Mouse (Mus musculus): ENCODE data around the gene Il4i1. TPM values are rescaled to one million over a fixed set of nuclear protein-coding genes. Genes with fewer than 3 reads are reported as not detected.
A peak's percentile ranks its signal among the peaks of the same experiment; 100 is the strongest.

Gene Il4i1
- total RNA-seq, 2 experiments from 2014 or later: 1.4 to 2.0 TPM

- DNase-seq: peak; percentile 3
Measured at GRCm38 (mm10) chr7:44819391-44819790, 3.2 kb downstream of the Il4i1 start.

- peak; percentile 7 for DNase-seq
Measured at GRCm38 (mm10) chr7:44819863-44820262, 3.7 kb downstream of the Il4i1 start.

- DNase-seq: peak; percentile 2
Measured at GRCm38 (mm10) chr7:44820525-44820924, 4.3 kb downstream of the Il4i1 start.

- peak; percentile 3 for DNase-seq
Measured at GRCm38 (mm10) chr7:44821666-44822448, 5.7 kb downstream of the Il4i1 start.

- peak; percentile 6 for DNase-seq
Measured at GRCm38 (mm10) chr7:44823409-44823808, 7.2 kb downstream of the Il4i1 start.

DNA sequence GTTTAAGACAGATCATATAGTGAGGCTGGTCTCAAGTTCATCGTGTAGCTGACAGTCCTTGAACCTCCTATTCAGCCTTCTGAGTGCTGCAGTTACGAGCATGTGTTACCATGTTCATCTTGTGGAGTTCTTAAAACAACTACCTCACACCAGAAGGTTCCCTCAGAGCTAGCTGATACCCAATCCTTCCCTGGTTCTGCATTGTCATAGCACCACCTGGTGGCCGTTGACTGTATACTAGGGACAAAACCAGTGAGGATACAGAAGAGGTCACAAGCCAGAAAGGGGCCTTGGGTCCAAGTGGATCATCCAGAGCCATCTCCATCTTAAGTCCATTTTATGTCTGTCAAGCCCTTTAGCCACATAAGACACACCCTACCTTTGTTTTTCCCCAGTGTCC is 8.7 kb downstream of the Il4i1 start:
- peak; percentile 87 for DNase-seq

GRCm38 (mm10) chr7:44826771-44827170 is 10.6 kb downstream of the Il4i1 start:
- no peak for DNase-seq

- DNase-seq: no peak
Measured at GRCm38 (mm10) chr7:44828706-44829105, 12.5 kb downstream of the Il4i1 start.

- DNase-seq: no peak
Measured at GRCm38 (mm10) chr7:44832763-44833162, 16.6 kb downstream of the Il4i1 start.

DNA sequence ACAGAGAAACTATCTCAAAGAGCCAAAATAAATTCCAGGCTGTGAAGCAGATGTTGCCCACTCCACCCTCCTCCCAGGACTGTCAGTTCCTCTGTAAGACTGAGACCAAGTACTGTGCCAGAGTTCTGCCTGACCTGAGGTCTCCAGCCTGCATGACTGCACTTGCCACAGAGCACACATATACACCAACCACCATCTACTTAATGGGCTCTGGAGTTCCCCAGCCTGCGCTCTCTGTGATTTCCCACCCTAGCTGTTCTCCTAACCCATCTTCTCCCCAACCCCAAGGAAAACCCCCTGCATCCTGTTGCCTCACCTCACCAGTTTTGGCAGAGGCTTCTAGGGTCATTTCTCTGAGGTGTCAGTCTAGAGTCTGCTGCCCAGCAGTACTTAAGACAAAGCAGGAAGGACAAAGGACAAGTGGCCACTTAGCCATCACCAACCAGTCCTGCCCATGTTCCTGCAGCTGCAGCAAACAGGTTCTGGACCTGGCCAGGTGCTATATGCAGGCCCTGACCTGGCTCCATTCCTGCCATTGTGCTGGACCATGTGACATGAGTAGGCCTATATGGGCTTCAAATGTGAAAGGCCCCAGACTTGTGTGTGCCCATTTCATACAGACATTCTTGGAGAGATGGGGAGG is 19.3 kb downstream of the Il4i1 start:
- DNase-seq: no peak

- DNase-seq: no peak
Measured at GRCm38 (mm10) chr7:44836016-44836404, 19.8 kb downstream of the Il4i1 start.

GRCm38 (mm10) chr7:44836423-44837053 is 20.4 kb downstream of the Il4i1 start:
- DNase-seq: no peak

GRCm38 (mm10) chr7:44838073-44838472 is 21.9 kb downstream of the Il4i1 start:
- no peak for DNase-seq

DNA sequence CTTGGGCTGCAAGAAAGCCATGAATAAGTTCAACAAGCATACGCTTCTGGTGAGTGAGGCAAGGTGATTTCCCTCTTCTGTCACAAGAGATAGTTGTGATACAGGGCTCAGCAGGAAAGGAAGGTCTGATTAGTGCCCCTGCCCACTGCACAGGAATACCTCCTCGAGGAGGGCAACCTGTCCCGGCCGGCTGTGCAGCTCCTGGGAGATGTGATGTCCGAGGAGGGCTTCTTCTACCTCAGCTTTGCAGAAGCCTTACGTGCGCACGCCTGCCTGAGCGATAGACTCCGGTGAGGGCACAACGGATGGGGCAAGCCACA is 22.9 kb downstream of the Il4i1 start:
- DNase-seq: no peak

GRCm38 (mm10) chr7:44839491-44840191 is 23.5 kb downstream of the Il4i1 start:
- DNase-seq: peak; percentile 62

- DNase-seq: no peak
Measured at GRCm38 (mm10) chr7:44840426-44840825, 24.2 kb downstream of the Il4i1 start.

DNA sequence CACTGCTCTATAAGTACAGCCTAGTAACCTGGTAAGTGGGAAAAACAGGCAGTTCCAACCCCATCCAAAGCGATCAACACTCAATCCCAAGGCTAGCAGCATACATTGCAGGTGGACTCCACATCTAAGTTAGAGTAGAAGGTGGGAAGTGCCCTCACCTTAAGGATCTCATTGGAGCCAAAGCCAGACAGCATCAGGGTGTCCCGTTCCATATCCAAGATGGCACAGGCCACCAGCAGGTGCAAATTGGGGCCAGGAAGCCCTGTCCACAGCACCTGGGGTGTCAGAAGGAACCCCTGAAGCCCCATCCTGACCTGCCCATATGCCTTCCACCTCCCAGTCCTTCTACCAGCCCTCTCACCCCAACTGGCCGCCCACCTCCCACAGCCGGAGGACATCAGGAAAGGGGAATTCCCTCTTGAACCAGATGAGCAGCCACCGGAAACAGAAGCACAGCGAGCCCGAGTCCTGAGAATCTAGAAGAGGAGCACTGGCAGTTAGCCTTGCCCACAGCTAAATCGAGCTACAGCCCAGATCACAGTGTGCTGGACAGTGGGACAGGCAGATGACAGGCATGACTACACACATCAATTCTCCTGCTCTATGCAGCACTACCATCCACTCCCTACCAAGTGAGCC is 25.8 kb downstream of the Il4i1 start:
- DNase-seq: no peak

DNA sequence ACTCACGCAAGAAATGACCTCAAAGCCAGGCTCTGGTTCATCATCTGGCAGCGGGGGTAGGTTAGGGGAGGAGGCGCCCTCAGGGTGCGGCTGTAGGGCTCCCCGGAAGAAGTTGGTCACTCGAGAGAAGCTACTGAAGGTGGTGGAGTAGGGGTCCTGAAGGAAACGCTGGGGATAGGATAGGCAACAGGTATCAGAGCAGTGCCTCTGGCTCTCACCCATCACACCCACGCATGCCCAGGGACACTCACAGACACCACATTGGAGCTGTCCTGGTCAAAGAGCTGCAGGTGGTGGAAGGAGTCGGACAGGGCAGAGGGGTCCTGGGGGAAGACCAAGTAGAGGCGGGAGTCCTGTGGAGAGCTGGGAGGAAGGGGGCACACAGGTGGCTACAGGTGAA is 28.8 kb downstream of the Il4i1 start:
- no peak for DNase-seq

DNA sequence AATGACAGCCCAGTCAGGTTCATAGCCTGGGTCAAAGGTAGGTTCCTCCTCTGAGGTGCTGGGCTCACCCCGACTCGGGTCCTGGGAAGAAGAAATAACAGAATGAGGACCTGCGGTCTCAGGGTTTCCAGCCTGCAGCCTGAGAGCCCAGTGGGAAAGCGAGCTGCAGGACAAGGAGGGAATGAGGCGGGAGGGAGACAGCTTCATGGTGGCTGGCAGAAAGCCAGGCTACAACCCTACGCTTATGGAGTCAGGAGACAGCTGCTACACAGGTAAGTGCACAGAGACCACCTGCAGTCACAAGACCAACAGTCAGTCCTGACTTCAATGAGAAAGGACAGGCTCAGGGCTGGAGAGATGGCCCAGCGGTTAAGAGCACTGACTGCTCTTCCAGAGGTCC is 30.6 kb downstream of the Il4i1 start:
- no peak for DNase-seq

DNA sequence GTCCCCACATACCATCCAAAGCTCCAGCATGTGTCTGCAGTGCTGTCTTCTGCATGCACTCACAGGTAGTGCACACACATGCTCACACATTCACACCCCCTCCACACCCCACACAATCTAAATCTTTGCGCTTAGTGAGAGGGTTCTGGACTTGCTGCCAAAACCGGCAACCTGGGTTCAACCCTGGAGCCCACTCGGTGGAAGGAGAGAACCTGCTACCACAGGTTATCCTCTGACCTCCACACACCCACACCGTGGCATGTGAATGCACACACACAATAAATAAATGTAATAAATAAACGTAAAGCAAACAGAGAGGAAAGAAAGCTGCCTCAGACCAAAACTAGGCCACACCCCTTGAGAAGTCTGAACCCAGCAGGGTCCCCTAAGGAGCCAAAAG is 31.6 kb downstream of the Il4i1 start:
- no peak for DNase-seq

DNA sequence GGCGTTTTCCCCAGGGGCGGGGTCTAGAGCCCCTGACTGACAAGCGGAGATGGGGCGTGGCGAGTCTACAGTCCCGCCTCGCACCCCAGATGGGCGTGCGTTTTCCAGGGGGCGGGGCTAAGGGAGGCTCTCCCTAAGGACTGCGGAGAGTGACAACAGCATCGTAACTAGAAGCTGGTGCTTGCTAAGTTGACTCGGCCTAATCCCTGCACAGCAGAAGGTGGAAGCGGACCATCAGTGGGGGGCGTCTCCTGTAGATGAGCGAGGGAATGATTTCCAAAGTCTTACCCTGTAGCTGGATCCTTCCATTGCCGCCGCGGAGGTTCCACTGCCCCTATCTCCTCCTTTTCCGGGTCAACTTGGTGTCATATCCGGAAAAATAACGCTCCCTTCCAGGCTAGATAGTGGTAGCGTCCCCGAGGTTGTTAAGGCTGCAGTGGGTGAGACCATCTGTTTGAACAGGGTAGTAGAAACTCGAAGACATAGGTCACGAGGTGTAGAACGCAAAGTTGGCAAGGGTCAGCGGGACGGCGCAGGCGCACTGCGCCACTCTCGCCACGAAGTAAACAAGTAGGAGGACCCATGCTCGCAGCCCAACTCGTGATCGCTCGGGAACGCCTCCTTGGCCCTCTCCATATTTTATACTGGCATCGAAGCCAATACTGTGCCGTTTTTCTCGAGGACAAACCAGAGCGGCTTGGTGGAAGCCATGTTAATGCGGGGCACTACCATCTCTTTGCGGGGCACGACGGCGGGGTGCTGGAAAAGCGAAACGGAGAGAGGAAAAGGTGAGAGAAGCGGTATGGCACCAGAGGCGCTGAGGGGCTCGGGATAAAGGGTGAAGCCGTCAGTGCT is 32.6 kb downstream of the Il4i1 start, which contains the start of the genes Akt1s1 and Tbc1d17:
Akt1s1 (plus strand) TSS at position 431 of the 855 bp plus-strand sequence.
Tbc1d17 (minus strand) TSS at position 519 of the 855 bp plus-strand sequence.
- peak; percentile 99 for DNase-seq

All from heart, postnatal 4 days (tissue).